ENCODE assay signal across 27 mouse cellular contexts in the genomic region with DNA sequence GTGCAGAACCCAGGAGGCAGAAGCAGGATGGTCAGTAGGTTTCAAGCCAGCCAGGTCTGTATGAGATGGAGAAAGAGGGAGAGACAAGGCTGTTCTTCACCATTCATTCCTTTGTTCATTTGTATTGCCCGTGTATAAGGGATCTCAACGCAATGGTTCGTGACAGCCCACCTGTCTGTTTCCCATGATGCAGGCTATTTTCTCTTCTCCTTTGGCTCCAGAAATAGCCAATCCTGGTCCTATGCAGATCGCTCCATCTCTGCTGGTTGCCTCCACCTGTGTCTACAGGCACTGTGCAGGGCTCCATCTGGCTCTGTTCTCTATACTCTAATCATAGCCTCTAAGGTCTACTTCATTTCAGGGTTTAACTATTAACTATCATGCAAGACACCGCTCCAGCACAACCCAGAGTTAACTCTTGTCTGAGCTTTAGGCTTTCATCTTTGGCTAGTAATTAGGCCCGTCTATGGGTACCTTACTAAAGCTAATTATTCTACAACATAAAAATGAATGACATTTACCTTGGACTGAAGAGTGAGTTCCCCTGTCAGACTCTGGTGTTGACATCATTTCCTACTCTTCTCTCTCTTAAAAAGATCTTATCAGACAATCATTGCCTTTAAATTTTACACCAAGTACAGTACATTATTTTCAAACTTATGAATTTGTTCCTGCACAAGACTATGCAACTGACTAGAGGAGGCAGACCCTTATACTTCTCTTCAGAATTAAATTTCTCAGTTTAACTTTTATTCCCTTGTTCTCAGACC. TPM values are rescaled to one million over a fixed set of nuclear protein-coding genes. Genes with fewer than 3 reads are reported as not detected.
A peak's percentile ranks its signal among the peaks of the same experiment; 100 is the strongest.
DNase-seq lines count a peak whose midpoint lies in the region; ATAC-seq and TF ChIP-seq lines count a peak whose summit lies in the region.
"Had no signal": no experiment of that assay in that cellular context is flagged by ENCODE, and none has a peak within 500 bp of the region (broad histone marks: within the 10 kb centered on the region; RNA-seq: fewer than 3 reads in every experiment).

No protein-coding gene starts in this region.

- H3K4me3 ChIP-seq in heart, adult 2 months = no peak overlapping the region
- H3K4me3 ChIP-seq: forebrain, embryonic 10.5 days; heart, embryonic 13.5 days; limb, embryonic 13.5 days; liver, embryonic 13.5 days; neural tube, embryonic 13.5 days; stomach, embryonic 15.5 days had no signal

- intact Hi-C loops in heart, adult 2 months (cut with DNase I) = no loop called here

- no peak for TF ChIP-seq POLR2A in heart, adult 2 months (IDR thresholded peaks at IDR 0.05; ENCODE audit: insufficient read depth, low read depth, low read length)

- H3K36me3 ChIP-seq in heart, adult 2 months (ENCODE audit: control insufficient read depth, insufficient read depth, low read length) = peaks cover 33% of the 10 kb centered on the region

- H3K79me2 ChIP-seq in heart, adult 2 months (replicated peaks; ENCODE audit: control insufficient read depth, insufficient read depth, low read length) = peaks cover 3% of the 10 kb centered on the region

- no peak for TF ChIP-seq CTCF in heart, adult 2 months (IDR thresholded peaks at IDR 0.05)

- peak; percentile 55 for ATAC-seq in CD4-positive, CD25-positive, alpha-beta regulatory T cell, adult 4 months
- ATAC-seq: forebrain, postnatal 0 days; inflammation-experienced regulatory T-cells, adult 6 months had no signal

- no peaks in the 10 kb centered on the region for H3K27me3 ChIP-seq in heart, adult 2 months (ENCODE audit: control insufficient read depth, insufficient read depth, low read length)
- H3K27me3 ChIP-seq: heart, embryonic 13.5 days; limb, embryonic 13.5 days; liver, embryonic 13.5 days; neural tube, embryonic 13.5 days; stomach, embryonic 15.5 days had no signal

- DNase-seq in CD4-positive, CD25-positive, alpha-beta regulatory T cell, adult 2 months (ENCODE audit: low read depth, low spot score) = peak; percentile 51
- DNase-seq in cerebellum, adult 8-10 months = peak; percentile 52
- peak; percentile 53 to 57 for DNase-seq in cerebellum, postnatal 36 days
- no peak for DNase-seq in heart, adult 8-10 months (ENCODE audit: low spot score)
- DNase-seq in heart, adult 2 months = no peak
- DNase-seq in urinary bladder, adult 18-20 months (ENCODE audit: low spot score in 2 of 2) = no peak
- DNase-seq: adrenal gland, postnatal 25 days; forebrain, postnatal 0 days; gastrocnemius, postnatal 14 days; heart, adult 11 months; heart, postnatal 14 days; kidney, adult 9 months; liver, embryonic 13.5 days; lung, embryonic 14.5 days; lung, postnatal 36 days; midbrain, embryonic 14.5 days; right cerebral cortex, adult 18-20 months; right cerebral cortex, postnatal 4 days; thymus, adult 18-20 months; thymus, postnatal 36 days had no signal

- WGBS in heart, adult 2 months = 80% methylated on average over 6 of the region's 6 CpGs

- H3K27ac ChIP-seq in heart, adult 2 months = no peak overlapping the region
- H3K27ac ChIP-seq: forebrain, embryonic 10.5 days; limb, embryonic 13.5 days; liver, embryonic 13.5 days; neural tube, embryonic 13.5 days; stomach, embryonic 15.5 days had no signal

- no peak for TF ChIP-seq EP300 in heart, adult 2 months (IDR thresholded peaks at IDR 0.05; ENCODE audit: insufficient read depth, low read depth, low read length)

- H3K4me1 ChIP-seq in heart, adult 2 months (ENCODE audit: control insufficient read depth, insufficient read depth, low read length) = peaks cover 11% of the 10 kb centered on the region

- no peak overlapping the region for H3K9ac ChIP-seq in heart, adult 2 months (ENCODE audit: low read depth, low read length)
- H3K9ac ChIP-seq: forebrain, postnatal 0 days; heart, embryonic 13.5 days; limb, embryonic 13.5 days; liver, embryonic 13.5 days; lung, embryonic 14.5 days; neural tube, embryonic 13.5 days; stomach, embryonic 15.5 days had no signal

RNA-seq across cellular contexts. Expression of a gene that starts 39.0 kb away (rescaled TPM):
- 10 to 100 TPM; 14.3 to 16.3 TPM for polyA plus RNA-seq in CD4-positive, CD25-positive, alpha-beta regulatory T cell, adult 4 months (2017; shearing (Covaris generic))
- 10 to 100 TPM in 3 of 4 experiments, 1 to 10 TPM in 1; 9.2 to 13.8 (median 13.2) TPM for total RNA-seq in heart, adult 8-10 months (2022)
- total RNA-seq in heart, adult 2 months (2021) = 10 to 100 TPM; 11.7 to 12.1 TPM
- polyA plus RNA-seq in heart, adult 2 months (2012; rRNA removed) = 9.5 and 11.7 TPM in 2 replicates

RNA-seq across cellular contexts. Expression of a gene that starts 45.1 kb away (rescaled TPM):
- 10 to 100 TPM; 74.4 to 76.7 TPM for polyA plus RNA-seq in CD4-positive, CD25-positive, alpha-beta regulatory T cell, adult 4 months (2017; shearing (Covaris generic))
- 10 to 100 TPM; 35.4 to 40.0 (median 37.0) TPM for total RNA-seq in heart, adult 8-10 months (2022)
- 10 to 100 TPM; 34.2 to 38.0 TPM for total RNA-seq in heart, adult 2 months (2021)
- polyA plus RNA-seq in heart, adult 2 months (2012; rRNA removed) = 27.8 and 28.1 TPM in 2 replicates

Comparison
In these comparisons a context has a peak if more than half of its experiments do, and no peak if none do; other contexts are left out.
1. DNase-seq: peak in CD4-positive, CD25-positive, alpha-beta regulatory T cell, adult 2 months (single experiment), cerebellum, adult 8-10 months (single experiment) and cerebellum, postnatal 36 days (2 of 2); none in heart, adult 8-10 months (single experiment), heart, adult 2 months (0 of 2) and urinary bladder, adult 18-20 months (0 of 2).